In the genomic region with DNA sequence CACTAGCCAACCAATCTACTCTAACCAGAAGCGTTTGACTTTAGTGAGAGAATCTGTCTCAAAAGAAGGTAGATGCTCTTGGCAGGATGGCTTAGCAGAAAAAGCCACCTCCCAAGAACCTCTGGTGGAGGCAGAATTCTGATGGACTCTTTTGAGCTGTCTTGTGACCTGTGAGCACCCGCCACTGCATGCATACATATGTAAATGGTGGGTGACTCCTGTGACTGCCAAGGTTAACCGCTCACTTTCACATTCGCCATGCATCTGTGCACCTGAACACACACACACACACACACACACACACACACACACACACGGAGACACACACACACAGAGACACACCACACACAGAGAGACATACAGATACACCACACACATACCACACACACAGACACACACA, we compare ENCODE assay signal across 38 mouse cellular contexts. TPM values are rescaled to one million over a fixed set of nuclear protein-coding genes. Genes with fewer than 3 reads are reported as not detected.
"Had no signal": no experiment of that assay in that cellular context is flagged by ENCODE, and none has a peak within 500 bp of the region (broad histone marks: within the 10 kb centered on the region; RNA-seq: fewer than 3 reads in every experiment).

No protein-coding gene starts in this region.

- H3K4me1 ChIP-seq: forebrain, embryonic 12.5 days; forebrain, embryonic 13.5 days had no signal

- H3K27me3 ChIP-seq: embryonic facial prominence, embryonic 12.5 days; embryonic facial prominence, embryonic 13.5 days; embryonic facial prominence, embryonic 15.5 days; forebrain, embryonic 15.5 days had no signal

- ATAC-seq: forebrain, embryonic 13.5 days; forebrain, embryonic 14.5 days; forebrain, embryonic 15.5 days; forebrain, embryonic 16.5 days; forebrain, postnatal 0 days had no signal

- H3K27ac ChIP-seq: embryonic facial prominence, embryonic 10.5 days; embryonic facial prominence, embryonic 12.5 days; embryonic facial prominence, embryonic 13.5 days; embryonic facial prominence, embryonic 15.5 days; forebrain, embryonic 10.5 days; forebrain, embryonic 12.5 days; forebrain, embryonic 13.5 days; forebrain, embryonic 15.5 days; gastrocnemius, adult 2 months; heart, adult 2 months had no signal

- H3K36me3 ChIP-seq: embryonic facial prominence, embryonic 10.5 days; embryonic facial prominence, embryonic 12.5 days; embryonic facial prominence, embryonic 13.5 days; embryonic facial prominence, embryonic 15.5 days; forebrain, embryonic 10.5 days; forebrain, embryonic 12.5 days; forebrain, embryonic 15.5 days had no signal

- H3K4me3 ChIP-seq: embryonic facial prominence, embryonic 10.5 days; embryonic facial prominence, embryonic 12.5 days; embryonic facial prominence, embryonic 13.5 days; embryonic facial prominence, embryonic 15.5 days; erythroblast, embryonic 14.5 days; forebrain, embryonic 10.5 days; forebrain, embryonic 12.5 days; forebrain, embryonic 13.5 days; forebrain, embryonic 15.5 days; gastrocnemius, adult 2 months; heart, adult 2 months had no signal

- H3K9me3 ChIP-seq: embryonic facial prominence, embryonic 13.5 days; embryonic facial prominence, embryonic 15.5 days; forebrain, embryonic 15.5 days had no signal

- H3K9ac ChIP-seq: embryonic facial prominence, embryonic 12.5 days; embryonic facial prominence, embryonic 13.5 days; embryonic facial prominence, embryonic 15.5 days; forebrain, embryonic 12.5 days; forebrain, embryonic 13.5 days; forebrain, embryonic 15.5 days; forebrain, postnatal 0 days had no signal

- DNase-seq: cerebellum, adult 9-10 months; cerebellum, adult 9-11 months; cerebellum, postnatal 10 days; cerebellum, postnatal 14 days; cerebellum, postnatal 25 days; cerebellum, postnatal 36 days; embryo, embryonic 11 days; forebrain, postnatal 0 days; gastrocnemius, adult 2 months; gastrocnemius, postnatal 10 days; gastrocnemius, postnatal 14 days; gastrocnemius, postnatal 25 days; gastrocnemius, postnatal 36 days; heart, adult 11 months; heart, adult 18-20 months; heart, adult 2 months had no signal

- H3K4me2 ChIP-seq: embryonic facial prominence, embryonic 12.5 days; embryonic facial prominence, embryonic 13.5 days; embryonic facial prominence, embryonic 15.5 days; forebrain, embryonic 12.5 days; forebrain, embryonic 13.5 days; forebrain, embryonic 15.5 days had no signal

RNA-seq across cellular contexts. Expression of a gene that starts 21.8 kb away (rescaled TPM):
- total RNA-seq: common myeloid progenitor, adult 5-6 weeks; forebrain, postnatal 0 days; gastrocnemius, adult 18-20 months; gastrocnemius, adult 2 months; gastrocnemius, adult 8-10 months; gastrocnemius, postnatal 10 days; gastrocnemius, postnatal 14 days; gastrocnemius, postnatal 25 days; gastrocnemius, postnatal 36 days; gastrocnemius, postnatal 4 days; granulocyte monocyte progenitor cell, adult 5-6 weeks; heart, adult 18-20 months; heart, adult 2 months; heart, adult 8-10 months had no signal
- polyA plus RNA-seq: cortical plate, adult 2 months; embryonic facial prominence, embryonic 11.5 days; embryonic facial prominence, embryonic 12.5 days; embryonic facial prominence, embryonic 13.5 days; embryonic facial prominence, embryonic 14.5 days; erythroblast, embryonic 14.5 days; forebrain, embryonic 11.5 days; forebrain, embryonic 12.5 days; forebrain, embryonic 13.5 days; forebrain, embryonic 14.5 days; forebrain, embryonic 15.5 days; forebrain, embryonic 16.5 days; forebrain, postnatal 0 days; frontal cortex, adult 2 months; heart, adult 2 months had no signal

RNA-seq across cellular contexts. Expression of a gene that starts 26.4 kb away (rescaled TPM):
- polyA plus RNA-seq: forebrain, postnatal 0 days had no signal

RNA-seq across cellular contexts. Expression of a gene that starts 36.1 kb away (rescaled TPM):
- total RNA-seq: common myeloid progenitor, adult 5-6 weeks; gastrocnemius, adult 18-20 months; gastrocnemius, adult 8-10 months; gastrocnemius, postnatal 36 days; granulocyte monocyte progenitor cell, adult 5-6 weeks; heart, adult 18-20 months had no signal
